Mouse (Mus musculus) limb, embryonic 11.5 days (tissue): ENCODE results near the gene Cd84. TPM values are rescaled to one million over a fixed set of nuclear protein-coding genes. Genes with fewer than 3 reads are reported as not detected.

ENCODE experiments used
- ATAC-seq: fragments of 200-750 bp; cut with Nextera tagmentation; 2 replicates; pipeline ENCODE4 v1.8.0; 2017; ENCODE audit warnings: low read depth; ENCODE audit not compliant: insufficient number of reproducible peaks, low FRiP score, low TSS enrichment
- DNase-seq: peaks from one replicate; pipeline ENCODE4 v3.0.0-alpha.2; 2015; ENCODE audit warnings: low spot score
- H3K27ac ChIP-seq: fragments of 300-500 bp; sonication (generic); replicated peaks from 2 replicates; pipeline ENCODE4 v1.5.1; 2014; ENCODE audit warnings: low read depth, mild to moderate bottlenecking, low read length
- H3K27me3 ChIP-seq: fragments of 300-500 bp; sonication (generic); 2 replicates; pipeline ENCODE4 v1.6.1; 2014; ENCODE audit warnings: mild to moderate bottlenecking, low read length, mixed read lengths; ENCODE audit not compliant: control insufficient read depth, insufficient read depth
- H3K36me3 ChIP-seq: fragments of 300-500 bp; sonication (generic); 2 replicates; pipeline ENCODE4 v1.6.1; 2014; ENCODE audit warnings: mild to moderate bottlenecking, low read length, moderate library complexity, mixed read lengths; ENCODE audit not compliant: control insufficient read depth, insufficient read depth
- H3K4me1 ChIP-seq: fragments of 300-500 bp; sonication (generic); 2 replicates; pipeline ENCODE4 v1.6.1; 2014; ENCODE audit warnings: low read length, mixed read lengths; ENCODE audit not compliant: control insufficient read depth, insufficient read depth
- H3K4me2 ChIP-seq: fragments of 300-500 bp; sonication (generic); 2 replicates; pipeline ENCODE4 v1.6.1; 2014; ENCODE audit warnings: low read depth, mild to moderate bottlenecking, moderate library complexity; ENCODE audit not compliant: severe bottlenecking
- H3K4me3 ChIP-seq: fragments of 300-500 bp; sonication (generic); 2 replicates; pipeline ENCODE4 v1.5.1; 2014; ENCODE audit warnings: low read depth, low read length
- H3K9ac ChIP-seq: fragments of 300-500 bp; sonication (generic); 2 replicates; pipeline ENCODE4 v1.6.1; 2014; ENCODE audit warnings: mild to moderate bottlenecking, low read length
- H3K9me3 ChIP-seq: fragments of 300-500 bp; sonication (generic); 2 replicates; pipeline ENCODE4 v1.6.1; 2016; ENCODE audit warnings: low read length; ENCODE audit not compliant: control insufficient read depth
- WGBS: fragments of 180-500 bp; shearing (Covaris S2); extraction: QIAGEN DNeasy Blood & Tissue Kit; methylation state at CpG from one replicate; pipeline ENCODE4 v1.1.7; 2014; 5-methylcytosine and 5-hydroxymethylcytosine counted together
- polyA plus RNA-seq: library from polyadenylated mRNA; unstranded; fragments of >200 nt; fragmentation: Nextera tagmentation; extraction: Ambion mirVana; gene quantifications from 2 replicates; pipeline ENCODE4 v1.2.1, GENCODE M21; 2014

Cd84 gene
- polyA plus RNA-seq, 1 experiment from 2014 or later, result 0.32 TPM

- WGBS, result 78% methylated on average over 6 of the region's 6 CpGs
- no peak overlapping the region for H3K9ac ChIP-seq
- ATAC-seq, result no peak
- H3K9me3 ChIP-seq, result no peaks in the 10 kb centered on the region
- no peak overlapping the region for H3K4me2 ChIP-seq
- H3K27me3 ChIP-seq, result no peaks in the 10 kb centered on the region
- H3K4me1 ChIP-seq, result no peaks in the 10 kb centered on the region
- DNase-seq, result no peak
- H3K27ac ChIP-seq, result no peak overlapping the region
- no peak overlapping the region for H3K4me3 ChIP-seq
- H3K36me3 ChIP-seq, result no peaks in the 10 kb centered on the region
Observed at GRCm38 (mm10) chr1:171919901-171920510, 80.5 kb downstream of the Cd84 start.

- Histone ChIP-seq H3K4me3 (no peak overlapping the region), H3K4me1 (no peaks in the 10 kb centered on the region), H3K27me3 (no peaks in the 10 kb centered on the region), H3K36me3 (no peaks in the 10 kb centered on the region), H3K9ac (no peak overlapping the region), H3K4me2 (no peak overlapping the region), H3K9me3 (no peaks in the 10 kb centered on the region), H3K27ac (no peak overlapping the region)
- DNase-seq (no peak), ATAC-seq (no peak)
- 81% methylated on average over 9 of the region's 9 CpGs for WGBS
Observed at GRCm38 (mm10) chr1:171920989-171921621, 81.6 kb downstream of the Cd84 start.

- Histone ChIP-seq H3K4me2 (no peak overlapping the region), H3K9ac (no peak overlapping the region), H3K4me3 (no peak overlapping the region), H3K9me3 (no peaks in the 10 kb centered on the region), H3K27ac (no peak overlapping the region), H3K27me3 (no peaks in the 10 kb centered on the region), H3K36me3 (no peaks in the 10 kb centered on the region), H3K4me1 (no peaks in the 10 kb centered on the region)
- DNase-seq (no peak), ATAC-seq (no peak)
- 67% methylated on average over 2 of the region's 2 CpGs for WGBS
Observed at GRCm38 (mm10) chr1:171921641-171922040, 82.1 kb downstream of the Cd84 start.

GRCm38 (mm10) chr1:171922844-171923243 lies 83.3 kb downstream of the Cd84 start:
- Histone ChIP-seq H3K4me3 (no peak overlapping the region), H3K9ac (no peak overlapping the region), H3K4me2 (no peak overlapping the region), H3K9me3 (no peaks in the 10 kb centered on the region), H3K27ac (no peak overlapping the region), H3K36me3 (no peaks in the 10 kb centered on the region), H3K27me3 (no peaks in the 10 kb centered on the region), H3K4me1 (no peaks in the 10 kb centered on the region)
- no peak for DNase-seq
- 91% methylated on average over 5 of the region's 5 CpGs for WGBS
- ATAC-seq, result no peak

GRCm38 (mm10) chr1:171924900-171925299 lies 85.4 kb downstream of the Cd84 start:
- no peak overlapping the region for H3K4me3 ChIP-seq
- H3K4me2 ChIP-seq, result no peak overlapping the region
- no peaks in the 10 kb centered on the region for H3K9me3 ChIP-seq
- H3K4me1 ChIP-seq, result no peaks in the 10 kb centered on the region
- 77% methylated on average over 3 of the region's 3 CpGs for WGBS
- H3K9ac ChIP-seq, result no peak overlapping the region
- H3K36me3 ChIP-seq, result no peaks in the 10 kb centered on the region
- no peak for ATAC-seq
- H3K27ac ChIP-seq, result no peak overlapping the region
- H3K27me3 ChIP-seq, result no peaks in the 10 kb centered on the region
- no peak for DNase-seq

- WGBS, result 53% methylated on average over 3 of the region's 3 CpGs
- DNase-seq, result no peak
- H3K4me1 ChIP-seq, result no peaks in the 10 kb centered on the region
- H3K27ac ChIP-seq, result no peak overlapping the region
- H3K4me2 ChIP-seq, result no peak overlapping the region
- no peak overlapping the region for H3K9ac ChIP-seq
- no peak overlapping the region for H3K4me3 ChIP-seq
- H3K9me3 ChIP-seq, result no peaks in the 10 kb centered on the region
- ATAC-seq, result no peak
- H3K36me3 ChIP-seq, result no peaks in the 10 kb centered on the region
- no peaks in the 10 kb centered on the region for H3K27me3 ChIP-seq
Observed at GRCm38 (mm10) chr1:171933851-171934250, 94.4 kb downstream of the Cd84 start.

GRCm38 (mm10) chr1:171938952-171939948 lies 99.8 kb downstream of the Cd84 start:
- ATAC-seq, result no peak
- H3K4me2 ChIP-seq, result no peak overlapping the region
- no peak for DNase-seq
- H3K9me3 ChIP-seq, result no peaks in the 10 kb centered on the region
- no peak overlapping the region for H3K27ac ChIP-seq
- no peak overlapping the region for H3K4me3 ChIP-seq
- H3K9ac ChIP-seq, result no peak overlapping the region
- 85% methylated on average over 14 of the region's 14 CpGs for WGBS
- no peaks in the 10 kb centered on the region for H3K4me1 ChIP-seq
- H3K27me3 ChIP-seq, result no peaks in the 10 kb centered on the region
- H3K36me3 ChIP-seq, result no peaks in the 10 kb centered on the region
